Mouse (Mus musculus): Measurements from ENCODE around the gene Srsf6. TPM values are rescaled to one million over a fixed set of nuclear protein-coding genes. Genes with fewer than 3 reads are reported as not detected.

Srsf6 gene
- polyA plus RNA-seq, 1 experiment = 194 TPM

DNA sequence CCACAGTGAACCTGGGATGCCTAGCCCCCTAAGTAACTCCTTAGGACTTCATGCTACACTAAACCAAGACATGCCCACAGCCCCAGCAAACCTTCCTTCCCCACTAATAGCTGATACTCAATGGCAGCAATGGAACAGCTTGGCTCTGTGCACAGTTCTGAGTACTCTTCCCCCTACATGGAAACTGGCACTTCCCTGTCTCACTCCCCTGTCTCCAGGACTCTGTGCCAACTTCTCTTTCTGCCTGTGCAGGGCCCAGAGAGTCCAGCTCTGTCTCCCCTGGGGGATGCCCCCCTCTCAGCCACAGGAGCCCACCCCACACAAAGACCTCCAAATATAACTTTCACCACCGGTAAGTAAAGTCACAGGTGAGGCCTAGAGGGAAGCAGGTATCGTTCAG lies 35.4 kb downstream of the Srsf6 start:
- H3K4me1 ChIP-seq (replicated peaks; ENCODE audit: control insufficient read depth, insufficient read depth, low read length) = no peaks in the 10 kb centered on the region
- DNase-seq = no peak

DNA sequence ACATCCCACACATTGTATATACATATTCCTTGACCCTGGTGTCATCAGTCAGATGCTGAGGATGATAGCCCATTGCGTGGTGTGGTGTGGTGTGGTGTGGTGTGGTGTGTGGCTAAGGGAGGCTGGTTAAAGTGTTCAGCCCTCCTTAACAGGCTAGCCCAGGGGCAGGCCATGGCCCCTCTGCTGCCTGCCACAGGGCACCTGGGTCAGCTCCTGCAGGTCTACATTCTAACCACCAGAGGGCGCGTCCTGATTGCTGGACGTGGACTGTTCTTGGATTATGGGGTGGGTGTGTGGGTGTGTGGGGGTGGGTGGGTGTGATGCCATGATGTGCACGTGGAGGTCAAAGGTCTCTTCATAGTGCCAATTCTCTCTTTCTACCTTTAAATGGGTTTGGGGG lies 37.0 kb downstream of the Srsf6 start:
- peak; percentile 83 for TF ChIP-seq CTCF (IDR thresholded peaks at IDR 0.05; ENCODE audit: borderline replicate concordance, control insufficient read depth, extremely low read depth, insufficient read depth, low read length, poor library complexity)
- TF ChIP-seq POLR2A (IDR thresholded peaks at IDR 0.05; ENCODE audit: control insufficient read depth, extremely low read depth, insufficient read depth, low read length, poor library complexity) = no peak
- 8% methylated on average over 5 of the region's 5 CpGs for WGBS
- H3K4me3 ChIP-seq (ENCODE audit: control insufficient read depth, insufficient read depth, low read length) = no peak overlapping the region
- DNase-seq = peak; percentile 48
- H3K36me3 ChIP-seq (ENCODE audit: control insufficient read depth, insufficient read depth, low read length) = no peaks in the 10 kb centered on the region
- no peaks in the 10 kb centered on the region for H3K27me3 ChIP-seq (ENCODE audit: control insufficient read depth, insufficient read depth, low read length)
- no peak overlapping the region for H3K27ac ChIP-seq (ENCODE audit: control insufficient read depth, insufficient read depth, low read length)
- no peaks in the 10 kb centered on the region for H3K4me1 ChIP-seq (replicated peaks; ENCODE audit: control insufficient read depth, insufficient read depth, low read length)

More for the DNA sequence above, 35.4 kb downstream of the Srsf6 start:
- WGBS = 92% methylated on average over 2 of the region's 2 CpGs
- H3K27ac ChIP-seq (ENCODE audit: control insufficient read depth, insufficient read depth, low read length) = no peak overlapping the region
- no peak overlapping the region for H3K4me3 ChIP-seq (ENCODE audit: control insufficient read depth, insufficient read depth, low read length)
- no peaks in the 10 kb centered on the region for H3K27me3 ChIP-seq (ENCODE audit: control insufficient read depth, insufficient read depth, low read length)
- H3K36me3 ChIP-seq (ENCODE audit: control insufficient read depth, insufficient read depth, low read length) = no peaks in the 10 kb centered on the region
- no peak for TF ChIP-seq POLR2A (IDR thresholded peaks at IDR 0.05; ENCODE audit: control insufficient read depth, extremely low read depth, insufficient read depth, low read length, poor library complexity)
- no peak for TF ChIP-seq CTCF (IDR thresholded peaks at IDR 0.05; ENCODE audit: borderline replicate concordance, control insufficient read depth, extremely low read depth, insufficient read depth, low read length, poor library complexity)

DNA sequence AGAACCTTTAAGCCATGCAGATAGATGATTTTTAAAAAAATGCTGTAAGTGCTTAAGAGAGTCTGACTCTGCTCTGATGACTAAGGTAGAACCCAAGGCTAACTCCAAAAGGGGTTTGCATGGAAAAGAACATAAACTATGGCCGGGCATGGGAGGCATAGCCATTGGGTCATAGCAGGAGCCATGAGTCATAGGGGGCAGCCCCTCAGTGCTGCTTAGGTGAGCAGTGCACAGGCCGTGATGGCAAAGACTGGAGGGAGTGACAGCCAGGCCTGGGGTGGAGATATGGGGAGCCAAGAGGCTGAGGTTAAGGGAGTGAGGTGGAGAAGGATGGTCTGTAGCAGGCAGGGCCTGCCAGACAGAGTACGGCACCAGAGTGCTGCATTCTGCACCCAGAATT lies 37.8 kb downstream of the Srsf6 start:
- H3K4me1 ChIP-seq (replicated peaks; ENCODE audit: control insufficient read depth, insufficient read depth, low read length) = no peaks in the 10 kb centered on the region
- H3K27me3 ChIP-seq (ENCODE audit: control insufficient read depth, insufficient read depth, low read length) = no peaks in the 10 kb centered on the region
- H3K27ac ChIP-seq (ENCODE audit: control insufficient read depth, insufficient read depth, low read length) = no peak overlapping the region
- no peak for DNase-seq
- WGBS = 88% methylated on average over 3 of the region's 3 CpGs
- no peaks in the 10 kb centered on the region for H3K36me3 ChIP-seq (ENCODE audit: control insufficient read depth, insufficient read depth, low read length)
- H3K4me3 ChIP-seq (ENCODE audit: control insufficient read depth, insufficient read depth, low read length) = no peak overlapping the region
- TF ChIP-seq POLR2A (IDR thresholded peaks at IDR 0.05; ENCODE audit: control insufficient read depth, extremely low read depth, insufficient read depth, low read length, poor library complexity) (no peak), CTCF (IDR thresholded peaks at IDR 0.05; ENCODE audit: borderline replicate concordance, control insufficient read depth, extremely low read depth, insufficient read depth, low read length, poor library complexity) (no peak)

GRCm38 (mm10) chr2:162970896-162971295 lies 39.6 kb downstream of the Srsf6 start:
- TF ChIP-seq CTCF (IDR thresholded peaks at IDR 0.05; ENCODE audit: borderline replicate concordance, control insufficient read depth, extremely low read depth, insufficient read depth, low read length, poor library complexity) (no peak), POLR2A (IDR thresholded peaks at IDR 0.05; ENCODE audit: control insufficient read depth, extremely low read depth, insufficient read depth, low read length, poor library complexity) (no peak)
- WGBS = 86% methylated on average over 6 of the region's 6 CpGs
- H3K36me3 ChIP-seq (ENCODE audit: control insufficient read depth, insufficient read depth, low read length) = no peaks in the 10 kb centered on the region
- H3K4me1 ChIP-seq (replicated peaks; ENCODE audit: control insufficient read depth, insufficient read depth, low read length) = no peaks in the 10 kb centered on the region
- H3K27me3 ChIP-seq (ENCODE audit: control insufficient read depth, insufficient read depth, low read length) = no peaks in the 10 kb centered on the region
- no peak overlapping the region for H3K27ac ChIP-seq (ENCODE audit: control insufficient read depth, insufficient read depth, low read length)
- DNase-seq = no peak
- no peak overlapping the region for H3K4me3 ChIP-seq (ENCODE audit: control insufficient read depth, insufficient read depth, low read length)

GRCm38 (mm10) chr2:162972752-162973151 lies 41.4 kb downstream of the Srsf6 start:
- DNase-seq = no peak
- TF ChIP-seq CTCF (IDR thresholded peaks at IDR 0.05; ENCODE audit: borderline replicate concordance, control insufficient read depth, extremely low read depth, insufficient read depth, low read length, poor library complexity) (no peak), POLR2A (IDR thresholded peaks at IDR 0.05; ENCODE audit: control insufficient read depth, extremely low read depth, insufficient read depth, low read length, poor library complexity) (no peak)
- no peaks in the 10 kb centered on the region; the same call in 1 of the 2 replicates for H3K27me3 ChIP-seq (ENCODE audit: control insufficient read depth, insufficient read depth, low read length)
- no peak overlapping the region for H3K4me3 ChIP-seq (ENCODE audit: control insufficient read depth, insufficient read depth, low read length)
- 39% methylated on average over 7 of the region's 7 CpGs for WGBS
- H3K36me3 ChIP-seq (ENCODE audit: control insufficient read depth, insufficient read depth, low read length) = no peaks in the 10 kb centered on the region
- no peaks in the 10 kb centered on the region for H3K4me1 ChIP-seq (replicated peaks; ENCODE audit: control insufficient read depth, insufficient read depth, low read length)
- no peak overlapping the region for H3K27ac ChIP-seq (ENCODE audit: control insufficient read depth, insufficient read depth, low read length)

DNA sequence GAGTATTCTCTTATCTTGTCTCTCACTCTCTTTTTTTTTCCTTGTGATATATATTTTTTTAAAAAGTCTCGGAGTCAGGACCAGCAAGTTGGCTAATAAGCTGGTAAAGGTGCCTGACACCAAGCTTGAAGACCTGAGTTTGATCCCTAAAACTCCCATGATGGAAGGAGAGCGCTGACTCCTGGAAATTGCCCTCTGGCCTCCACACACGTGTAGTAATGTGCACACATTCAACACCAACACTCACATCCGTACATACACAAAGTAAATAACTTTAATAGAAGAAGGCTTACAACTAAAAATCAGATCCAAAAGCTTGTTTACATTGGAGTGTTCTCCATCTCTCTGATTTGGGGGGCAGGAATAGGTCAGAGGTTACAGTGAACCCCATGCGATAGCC lies 41.9 kb downstream of the Srsf6 start:
- TF ChIP-seq POLR2A (IDR thresholded peaks at IDR 0.05; ENCODE audit: control insufficient read depth, extremely low read depth, insufficient read depth, low read length, poor library complexity) = no peak
- TF ChIP-seq CTCF (IDR thresholded peaks at IDR 0.05; ENCODE audit: borderline replicate concordance, control insufficient read depth, extremely low read depth, insufficient read depth, low read length, poor library complexity) = no peak
- WGBS = 91% methylated on average over 5 of the region's 5 CpGs

DNA sequence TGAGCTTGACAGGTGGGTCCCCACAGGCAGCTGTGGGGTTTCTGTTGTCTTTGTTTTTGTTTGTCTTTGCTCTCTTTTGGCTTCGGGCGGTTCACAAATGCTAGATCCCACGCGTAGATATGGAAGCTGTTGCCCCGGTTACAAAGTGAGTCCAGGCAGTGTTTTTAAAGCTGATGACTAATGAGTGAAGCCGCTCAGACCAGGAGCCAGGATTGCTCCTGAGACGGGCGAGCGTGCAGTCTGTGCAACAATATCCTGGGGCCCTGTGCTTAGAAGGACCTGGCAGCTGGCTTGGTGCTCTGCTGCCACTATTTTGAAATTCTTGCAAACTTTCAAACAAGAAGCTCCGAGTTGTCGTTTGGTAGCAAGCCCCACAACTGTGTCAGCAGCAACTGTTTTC lies 42.3 kb downstream of the Srsf6 start:
- 85% methylated on average over 11 of the region's 11 CpGs for WGBS
- DNase-seq = no peak
- Histone ChIP-seq H3K36me3 (ENCODE audit: control insufficient read depth, insufficient read depth, low read length) (no peaks in the 10 kb centered on the region), H3K27me3 (ENCODE audit: control insufficient read depth, insufficient read depth, low read length) (no peaks in the 10 kb centered on the region; the same call in 1 of the 2 replicates), H3K4me1 (replicated peaks; ENCODE audit: control insufficient read depth, insufficient read depth, low read length) (no peaks in the 10 kb centered on the region), H3K27ac (ENCODE audit: control insufficient read depth, insufficient read depth, low read length) (no peak overlapping the region), H3K4me3 (ENCODE audit: control insufficient read depth, insufficient read depth, low read length) (no peak overlapping the region)
- no peak for TF ChIP-seq CTCF (IDR thresholded peaks at IDR 0.05; ENCODE audit: borderline replicate concordance, control insufficient read depth, extremely low read depth, insufficient read depth, low read length, poor library complexity)
- TF ChIP-seq POLR2A (IDR thresholded peaks at IDR 0.05; ENCODE audit: control insufficient read depth, extremely low read depth, insufficient read depth, low read length, poor library complexity) = no peak

More for the DNA sequence above, 41.9 kb downstream of the Srsf6 start:
- Histone ChIP-seq H3K4me1 (replicated peaks; ENCODE audit: control insufficient read depth, insufficient read depth, low read length) (no peaks in the 10 kb centered on the region), H3K27ac (ENCODE audit: control insufficient read depth, insufficient read depth, low read length) (no peak overlapping the region), H3K27me3 (ENCODE audit: control insufficient read depth, insufficient read depth, low read length) (no peaks in the 10 kb centered on the region; the same call in 1 of the 2 replicates), H3K4me3 (ENCODE audit: control insufficient read depth, insufficient read depth, low read length) (no peak overlapping the region), H3K36me3 (ENCODE audit: control insufficient read depth, insufficient read depth, low read length) (no peaks in the 10 kb centered on the region)
- no peak for DNase-seq
